Mouse (Mus musculus): ENCODE results near the gene Gabrb3. TPM values are rescaled to one million over a fixed set of nuclear protein-coding genes. Genes with fewer than 3 reads are reported as not detected.

Gabrb3 gene
- polyA plus RNA-seq, 1 experiment from 2014 or later, result not detected

GRCm38 (mm10) chr7:57486907-57487306 lies 67.4 kb downstream of the Gabrb3 start:
- no peaks in the 10 kb centered on the region for H3K79me2 ChIP-seq (ENCODE audit: inconsistent target)
- H3K4me3 ChIP-seq (ENCODE audit: inconsistent target), result no peak overlapping the region
- WGBS (ENCODE audit: missing documents), result 84% methylated on average over 6 of the region's 6 CpGs
- no peak overlapping the region for H3K27ac ChIP-seq
- H3K36me3 ChIP-seq (ENCODE audit: inconsistent target), result no peaks in the 10 kb centered on the region

- Histone ChIP-seq H3K4me3 (ENCODE audit: inconsistent target) (no peak overlapping the region), H3K79me2 (ENCODE audit: inconsistent target) (no peaks in the 10 kb centered on the region), H3K27ac (no peak overlapping the region), H3K36me3 (ENCODE audit: inconsistent target) (no peaks in the 10 kb centered on the region)
- WGBS (ENCODE audit: missing documents), result 83% methylated on average over 4 of the region's 4 CpGs
Measured at GRCm38 (mm10) chr7:57491795-57492194, 72.3 kb downstream of the Gabrb3 start.

- no peak overlapping the region for H3K4me3 ChIP-seq (ENCODE audit: inconsistent target)
- no peaks in the 10 kb centered on the region for H3K36me3 ChIP-seq (ENCODE audit: inconsistent target)
- 75% methylated on average over 4 of the region's 4 CpGs for WGBS (ENCODE audit: missing documents)
- no peak overlapping the region for H3K27ac ChIP-seq
- no peaks in the 10 kb centered on the region for H3K79me2 ChIP-seq (ENCODE audit: inconsistent target)
Measured at GRCm38 (mm10) chr7:57502809-57503208, 83.3 kb downstream of the Gabrb3 start.

- H3K36me3 ChIP-seq (ENCODE audit: inconsistent target), result no peaks in the 10 kb centered on the region
- no peak overlapping the region for H3K4me3 ChIP-seq (ENCODE audit: inconsistent target)
- no peaks in the 10 kb centered on the region for H3K79me2 ChIP-seq (ENCODE audit: inconsistent target)
- 9% methylated on average over 72 of the region's 72 CpGs for WGBS (ENCODE audit: missing documents)
- H3K27ac ChIP-seq, result no peak overlapping the region
Measured at GRCm38 (mm10) chr7:57508860-57509632, 89.6 kb downstream of the Gabrb3 start.

GRCm38 (mm10) chr7:57509681-57510141 lies 90.2 kb downstream of the Gabrb3 start, which contains the start of gene Gabra5:
Gene Gabra5 (minus strand): TSS chr7:57510059.
- no peaks in the 10 kb centered on the region for H3K79me2 ChIP-seq (ENCODE audit: inconsistent target)
- 5% methylated on average over 59 of the region's 59 CpGs for WGBS (ENCODE audit: missing documents)
- no peak within 1 kb of the TSS for H3K27ac ChIP-seq
- no peaks in the 10 kb centered on the region for H3K36me3 ChIP-seq (ENCODE audit: inconsistent target)
- H3K4me3 ChIP-seq (ENCODE audit: inconsistent target), result no peak within 1 kb of the TSS

- 27% methylated on average over 3 of the region's 3 CpGs for WGBS (ENCODE audit: missing documents)
- Histone ChIP-seq H3K79me2 (ENCODE audit: inconsistent target) (no peaks in the 10 kb centered on the region), H3K36me3 (ENCODE audit: inconsistent target) (no peaks in the 10 kb centered on the region), H3K4me3 (ENCODE audit: inconsistent target) (no peak overlapping the region), H3K27ac (no peak overlapping the region)
Measured at GRCm38 (mm10) chr7:57512955-57513354, 93.5 kb downstream of the Gabrb3 start.

GRCm38 (mm10) chr7:57529451-57529850 lies 110.0 kb downstream of the Gabrb3 start:
- WGBS (ENCODE audit: missing documents), result 17% methylated on average over 4 of the region's 4 CpGs
- H3K36me3 ChIP-seq (ENCODE audit: inconsistent target), result no peaks in the 10 kb centered on the region
- H3K27ac ChIP-seq, result no peak overlapping the region
- no peak overlapping the region for H3K4me3 ChIP-seq (ENCODE audit: inconsistent target)
- no peaks in the 10 kb centered on the region for H3K79me2 ChIP-seq (ENCODE audit: inconsistent target)

GRCm38 (mm10) chr7:57529954-57530353 lies 110.5 kb downstream of the Gabrb3 start:
- Histone ChIP-seq H3K36me3 (ENCODE audit: inconsistent target) (no peaks in the 10 kb centered on the region), H3K79me2 (ENCODE audit: inconsistent target) (no peaks in the 10 kb centered on the region), H3K27ac (no peak overlapping the region), H3K4me3 (ENCODE audit: inconsistent target) (no peak overlapping the region)
- 85% methylated on average over 7 of the region's 8 CpGs for WGBS (ENCODE audit: missing documents)

- no peak overlapping the region for H3K27ac ChIP-seq
- no peaks in the 10 kb centered on the region for H3K79me2 ChIP-seq (ENCODE audit: inconsistent target)
- 86% methylated on average over 10 of the region's 10 CpGs for WGBS (ENCODE audit: missing documents)
- no peak overlapping the region for H3K4me3 ChIP-seq (ENCODE audit: inconsistent target)
- H3K36me3 ChIP-seq (ENCODE audit: inconsistent target), result no peaks in the 10 kb centered on the region
Measured at GRCm38 (mm10) chr7:57532676-57533075, 113.2 kb downstream of the Gabrb3 start.

- WGBS (ENCODE audit: missing documents), result 20% methylated on average over 7 of the region's 7 CpGs
- no peaks in the 10 kb centered on the region for H3K79me2 ChIP-seq (ENCODE audit: inconsistent target)
- H3K27ac ChIP-seq, result no peak overlapping the region
- no peak overlapping the region for H3K4me3 ChIP-seq (ENCODE audit: inconsistent target)
- H3K36me3 ChIP-seq (ENCODE audit: inconsistent target), result no peaks in the 10 kb centered on the region
Measured at GRCm38 (mm10) chr7:57538565-57538964, 119.1 kb downstream of the Gabrb3 start.

- Histone ChIP-seq H3K27ac (no peak overlapping the region), H3K36me3 (ENCODE audit: inconsistent target) (no peaks in the 10 kb centered on the region)
- 67% methylated on average over 3 of the region's 3 CpGs for WGBS (ENCODE audit: missing documents)
Measured at GRCm38 (mm10) chr7:57560732-57561436, 141.4 kb downstream of the Gabrb3 start.

GRCm38 (mm10) chr7:57564403-57564802 lies 144.9 kb downstream of the Gabrb3 start:
- Histone ChIP-seq H3K36me3 (ENCODE audit: inconsistent target) (no peaks in the 10 kb centered on the region), H3K79me2 (ENCODE audit: inconsistent target) (no peaks in the 10 kb centered on the region), H3K4me3 (ENCODE audit: inconsistent target) (no peak overlapping the region), H3K27ac (no peak overlapping the region)
- WGBS (ENCODE audit: missing documents), result 93% methylated on average over 12 of the region's 12 CpGs

More at GRCm38 (mm10) chr7:57560732-57561436, 141.4 kb downstream of the Gabrb3 start:
- no peak overlapping the region for H3K4me3 ChIP-seq (ENCODE audit: inconsistent target)
- H3K79me2 ChIP-seq (ENCODE audit: inconsistent target), result no peaks in the 10 kb centered on the region

- H3K36me3 ChIP-seq (ENCODE audit: inconsistent target), result no peaks in the 10 kb centered on the region
- H3K27ac ChIP-seq, result no peak overlapping the region
- H3K79me2 ChIP-seq (ENCODE audit: inconsistent target), result no peaks in the 10 kb centered on the region
- no peak overlapping the region for H3K4me3 ChIP-seq (ENCODE audit: inconsistent target)
- WGBS (ENCODE audit: missing documents), result 4% methylated on average over 40 of the region's 74 CpGs
Measured at GRCm38 (mm10) chr7:57590451-57591248, 171.2 kb downstream of the Gabrb3 start.

- Histone ChIP-seq H3K27ac (no peak overlapping the region), H3K36me3 (ENCODE audit: inconsistent target) (no peaks in the 10 kb centered on the region), H3K4me3 (ENCODE audit: inconsistent target) (no peak overlapping the region), H3K79me2 (ENCODE audit: inconsistent target) (no peaks in the 10 kb centered on the region)
- WGBS (ENCODE audit: missing documents), result 4% methylated on average over 34 of the region's 34 CpGs
Measured at GRCm38 (mm10) chr7:57591249-57591577, 171.7 kb downstream of the Gabrb3 start.

Measured in macrophage (primary cell).